Mouse (Mus musculus): Measurements from ENCODE around the gene Snn.

DNA sequence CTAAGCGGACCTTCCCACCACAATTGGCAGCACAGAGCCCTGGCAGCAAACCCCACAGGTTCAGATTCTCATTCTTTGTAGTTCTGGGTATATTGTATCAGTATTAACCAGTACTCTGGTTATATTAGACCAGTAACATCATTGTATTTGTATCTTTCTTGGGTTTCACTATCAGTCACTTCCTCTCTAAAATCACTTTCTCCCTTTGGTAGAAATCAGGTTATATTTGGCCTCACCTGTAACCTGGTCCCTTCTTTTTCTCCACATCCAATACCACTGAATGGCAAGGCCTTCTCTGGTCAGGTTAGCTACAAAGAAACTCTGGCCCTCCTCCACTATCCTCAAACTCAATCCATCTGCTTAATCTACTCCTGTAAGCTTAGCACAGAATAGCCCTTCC lies 44.2 kb downstream of the Snn start:
- TF ChIP-seq CTCF (IDR thresholded peaks at IDR 0.05; ENCODE audit: insufficient read depth, low read length): no peak
- no peak for TF ChIP-seq POLR2A (IDR thresholded peaks at IDR 0.05; ENCODE audit: borderline replicate concordance, extremely low read depth, low read depth, low read length)

All from lung, adult 2 months (tissue).